Mouse (Mus musculus): ENCODE measurements around the gene Dip2c.

DNA sequence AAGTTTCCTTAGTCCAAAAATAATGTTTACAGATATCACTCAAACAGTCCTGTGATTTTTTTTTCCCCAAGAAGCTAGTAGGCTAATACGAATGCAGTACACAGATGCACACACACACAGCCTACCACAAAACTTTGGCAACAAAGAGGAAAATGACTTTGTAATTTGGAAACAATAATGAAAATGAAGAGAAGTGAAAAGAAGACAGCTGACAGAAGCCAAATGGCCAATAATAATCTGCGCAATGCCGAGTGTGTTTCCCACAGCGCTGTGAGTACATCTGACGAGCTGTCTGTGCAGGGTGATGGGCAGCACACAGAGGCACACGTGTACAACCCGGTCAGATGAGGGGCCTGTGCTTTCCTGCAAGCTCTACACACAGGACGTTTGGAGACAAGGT, 430.4 kb downstream of the Dip2c start:
- no peak for TF ChIP-seq POLR2A (IDR thresholded peaks at IDR 0.05; ENCODE audit: insufficient read depth, low read length)
- TF ChIP-seq CTCF (IDR thresholded peaks at IDR 0.05; ENCODE audit: low read depth, low read length) = no peak
